Mouse (Mus musculus) C2C12 (cell line): ENCODE data around the gene Abhd13.

Experiments
- CTCF ChIP-seq: IDR thresholded peaks from one replicate; pipeline ENCODE4 v1.5.1; 2011; ENCODE audit not compliant: control insufficient read depth, insufficient read depth, insufficient read length
- MAX ChIP-seq: IDR thresholded peaks from one replicate; pipeline ENCODE4 v1.6.1; 2011; ENCODE audit warnings: mild to moderate bottlenecking, control low read depth
- MYOG ChIP-seq: IDR thresholded peaks from one replicate; pipeline ENCODE4 v1.6.1; 2011; ENCODE audit not compliant: control insufficient read depth, insufficient read length; ENCODE audit errors: extremely low read depth

- TF ChIP-seq MAX (no peak), CTCF (no peak), MYOG (no peak)
Measured at GRCm38 (mm10) chr8:10006986-10007659, 29.6 kb downstream of the Abhd13 start.
